Mouse (Mus musculus) megakaryocyte, embryonic 14.5 days (primary cell): ENCODE data around the gene Atg10.

ENCODE experiments used
- FLI1 ChIP-seq: IDR thresholded peaks from 2 replicates; pipeline ENCODE4 v1.6.1; 2012; ENCODE audit warnings: low read length, inconsistent platforms, mixed read lengths
- GATA1 ChIP-seq: IDR thresholded peaks from 3 replicates; pipeline ENCODE4 v1.6.1; 2012; ENCODE audit warnings: mixed read lengths, low read length, inconsistent platforms, borderline replicate concordance

GRCm38 (mm10) chr13:91166286-91166685 lies 57.5 kb downstream of the Atg10 start:
- TF ChIP-seq GATA1 (no peak), FLI1 (no peak)
